Comparison of ENCODE assay signal across 8 mouse cellular contexts in the genomic region with DNA sequence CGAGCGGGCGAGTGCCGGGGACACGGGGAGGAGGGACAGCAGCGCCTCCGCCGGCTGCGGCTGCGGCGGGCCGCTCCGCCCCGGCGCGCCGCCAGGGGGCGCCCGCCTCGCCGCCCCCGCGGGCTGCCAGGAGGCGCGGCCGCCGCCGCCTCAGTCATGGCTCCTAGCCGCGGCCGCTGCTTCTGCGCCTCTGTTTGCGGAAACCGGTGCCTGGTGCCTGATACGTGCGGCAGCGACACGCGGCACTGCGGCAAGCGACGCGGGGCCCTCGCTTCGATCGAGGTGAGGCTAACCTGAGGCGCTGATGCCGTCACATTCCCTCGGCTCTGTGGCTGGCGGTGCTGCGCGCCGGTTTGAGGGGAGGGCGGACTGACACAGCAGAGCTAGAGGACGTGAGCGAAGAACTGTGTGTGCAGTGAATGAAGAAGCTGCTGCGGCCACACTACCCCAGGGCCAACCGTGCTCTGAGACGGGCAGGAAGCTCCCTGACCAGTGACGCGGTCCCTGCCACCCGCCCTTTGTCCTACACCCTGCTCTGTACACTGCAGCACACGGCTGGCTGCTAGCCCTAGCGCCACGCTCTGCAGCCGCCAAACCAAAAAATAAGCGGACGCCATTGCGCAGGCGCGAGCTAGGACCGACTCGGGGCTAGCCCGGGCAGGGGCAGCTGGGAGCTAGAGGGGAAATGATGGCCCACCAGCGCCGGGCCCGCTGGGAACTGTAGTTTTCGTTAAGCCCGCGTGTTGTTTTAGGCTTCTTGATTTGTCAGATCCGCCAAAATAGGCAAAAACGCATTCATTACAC. TPM values are rescaled to one million over a fixed set of nuclear protein-coding genes. Genes with fewer than 3 reads are reported as not detected.
DNase-seq lines count a peak whose midpoint lies in the region; ATAC-seq and TF ChIP-seq lines count a peak whose summit lies in the region.

No protein-coding gene starts in this region.

- intact Hi-C loops in left cerebral cortex, postnatal 10 days (cut with DNase I): loop anchor here (5.0 kb wide), 1 partner anchor 95 kb away; no protein-coding TSS in a partner anchor

- DNase-seq in gastrocnemius, postnatal 10 days: peak; percentile 93
- peak; percentile 84 to 95 for DNase-seq in left cerebral cortex, postnatal 10 days (ENCODE audit: extremely low spot score in 1 of 2, low spot score in 2 of 2)
- DNase-seq in right cerebral cortex, postnatal 25 days: peak; percentile 91
- DNase-seq in urinary bladder, postnatal 4 days (ENCODE audit: low spot score in 2 of 2): peak; percentile 91 to 92

- ATAC-seq in activated CD4-positive, CD25-positive, alpha-beta regulatory T cell, adult 4 months: peak; percentile 73
- peak; percentile 71 for ATAC-seq in inflammation-experienced regulatory T-cells, adult 6 months
- ATAC-seq in megakaryocyte-erythroid progenitor cell, adult 5-6 weeks (replicated peaks; ENCODE audit: low FRiP score, low TSS enrichment, poor library complexity, severe bottlenecking): peak; percentile 75

- TF ChIP-seq CTCF in cortical plate, adult 2 months (IDR thresholded peaks at IDR 0.05; ENCODE audit: extremely low read depth, insufficient read depth, low read length): no peak

- peak overlapping the region; percentile 85 for H3K4me3 ChIP-seq in cortical plate, adult 2 months (ENCODE audit: insufficient read depth, low read length)

- TF ChIP-seq POLR2A in cortical plate, adult 2 months (IDR thresholded peaks at IDR 0.05; ENCODE audit: extremely low read depth, insufficient read depth, low read length): peak; percentile 52

- no peaks in the 10 kb centered on the region; the same call in 1 of the 2 replicates for H3K4me1 ChIP-seq in cortical plate, adult 2 months (ENCODE audit: control insufficient read depth, insufficient read depth, low read length)

- H3K27ac ChIP-seq in cortical plate, adult 2 months (ENCODE audit: insufficient read depth, low read length): peak overlapping the region; percentile 99

RNA-seq across cellular contexts. Expression of gene Kansl1, which starts 26.1 kb away (rescaled TPM):
- polyA plus RNA-seq in activated CD4-positive, CD25-positive, alpha-beta regulatory T cell, adult 4 months (2017; shearing (Covaris generic)): 10 to 100 TPM; 35.2 to 43.0 TPM
- polyA plus RNA-seq in cortical plate, adult 2 months (2012; rRNA removed): 85.7 and 86.2 TPM in 2 replicates
- 10 to 100 TPM; 22.7 to 28.9 TPM for total RNA-seq in gastrocnemius, postnatal 10 days (2021)
- 10 to 100 TPM; 41.7 to 50.0 (median 44.5) TPM for polyA plus RNA-seq in inflammation-experienced regulatory T-cells, adult 6 months (2017; shearing (Covaris generic))
- 10 to 100 TPM; 67.0 to 67.8 TPM for total RNA-seq in left cerebral cortex, postnatal 10 days (2021)
- total RNA-seq in megakaryocyte-erythroid progenitor cell, adult 5-6 weeks (2014; fragmentation: Nextera tagmentation): 46.2 and 51.1 TPM in 2 replicates
- 22.2 and 26.8 TPM in 2 replicates for total RNA-seq in megakaryocyte-erythroid progenitor cell, adult 5-6 weeks (2017)

Comparison
In these comparisons a context has a peak if more than half of its experiments do, and no peak if none do; other contexts are left out.
1. Peak in every context shown above with its lines: DNase-seq, ATAC-seq, H3K4me3 ChIP-seq and H3K27ac ChIP-seq.